Mouse (Mus musculus): Measurements from ENCODE around the gene Mindy4. TPM values are rescaled to one million over a fixed set of nuclear protein-coding genes. Genes with fewer than 3 reads are reported as not detected.

The Mindy4 gene
- polyA plus RNA-seq, 1 experiment from 2014 or later: 16.2 TPM

DNA sequence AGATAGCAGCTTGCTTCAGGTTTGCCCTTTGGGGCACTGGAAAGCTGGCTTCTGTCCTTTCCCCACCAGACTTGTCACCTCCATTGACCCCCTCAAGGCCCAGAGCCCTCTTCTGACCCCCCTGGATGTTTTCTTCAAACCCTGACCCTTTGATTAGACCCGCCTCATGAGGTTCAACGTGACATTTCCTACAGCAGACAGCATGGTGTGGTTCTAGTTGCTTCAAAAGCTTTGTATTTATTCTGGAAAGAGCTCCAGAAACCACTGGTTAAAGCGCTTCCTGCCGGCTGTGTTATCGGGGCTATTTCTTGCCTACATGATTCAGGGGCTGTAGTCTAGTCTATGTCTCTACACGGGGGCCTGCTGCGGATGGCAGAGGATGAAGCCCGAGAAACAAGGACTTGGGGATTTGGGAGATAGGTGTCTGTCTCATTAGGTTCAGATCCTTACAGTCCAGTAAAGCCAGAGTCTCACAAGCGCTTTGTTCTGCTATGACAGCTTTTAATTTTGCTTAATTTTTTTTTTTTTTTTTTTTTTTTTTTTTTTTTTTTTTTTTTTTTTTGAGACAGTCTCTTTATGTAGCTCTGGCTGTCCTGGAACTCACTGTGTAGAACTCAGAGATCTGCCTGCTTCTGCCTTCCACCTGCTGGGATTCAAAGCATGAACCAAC is 37.5 kb downstream of the Mindy4 start:
- no peaks in the 10 kb centered on the region for H3K27me3 ChIP-seq (replicated peaks; ENCODE audit: control insufficient read depth, insufficient read depth, low read length)
- ATAC-seq (ENCODE audit: low read depth) (no peak), DNase-seq (ENCODE audit: low spot score) (no peak)
- H3K36me3 ChIP-seq (ENCODE audit: control insufficient read depth, insufficient read depth, low read length): 0 out of 2 replicates have a peak, but pooled peaks cover 3% of the 10 kb centered on the region
- 78% methylated on average over 9 of the region's 9 CpGs for WGBS
- H3K9ac ChIP-seq (ENCODE audit: low read depth, low read length): no peak overlapping the region
- H3K9me3 ChIP-seq (ENCODE audit: control insufficient read depth, low read length): no peaks in the 10 kb centered on the region
- no peaks in the 10 kb centered on the region for H3K4me1 ChIP-seq (ENCODE audit: control insufficient read depth, insufficient read depth, low read length)
- no peak overlapping the region for H3K27ac ChIP-seq (replicated peaks; ENCODE audit: low read depth, low read length)
- no peak overlapping the region for H3K4me3 ChIP-seq (ENCODE audit: low read depth, low read length)
- no peak overlapping the region for H3K4me2 ChIP-seq (ENCODE audit: low read depth, low read length)

DNA sequence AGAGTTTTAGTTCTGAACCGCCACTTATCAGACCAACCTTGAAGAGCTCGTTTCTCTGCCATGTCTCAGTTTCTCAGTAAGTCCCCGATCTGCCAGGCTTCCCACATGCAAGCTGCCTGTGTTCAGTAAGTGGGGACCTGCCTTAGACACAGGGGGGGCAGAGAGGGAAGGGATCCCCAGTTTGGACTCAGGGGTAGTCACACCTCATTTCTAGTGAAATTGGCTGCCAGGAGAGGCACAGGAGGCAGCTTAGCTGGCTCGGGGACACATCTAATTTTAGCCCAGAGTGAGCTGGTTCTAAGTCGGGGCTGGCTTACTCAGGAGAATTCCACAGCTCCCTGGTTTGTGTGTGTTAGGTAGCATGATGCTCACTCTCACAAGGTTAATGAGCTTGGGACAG is 38.3 kb downstream of the Mindy4 start:
- no peak for DNase-seq (ENCODE audit: low spot score)
- Histone ChIP-seq H3K4me1 (ENCODE audit: control insufficient read depth, insufficient read depth, low read length) (no peaks in the 10 kb centered on the region), H3K9me3 (ENCODE audit: control insufficient read depth, low read length) (no peaks in the 10 kb centered on the region), H3K27ac (replicated peaks; ENCODE audit: low read depth, low read length) (no peak overlapping the region), H3K27me3 (replicated peaks; ENCODE audit: control insufficient read depth, insufficient read depth, low read length) (no peaks in the 10 kb centered on the region), H3K4me3 (ENCODE audit: low read depth, low read length) (no peak overlapping the region), H3K36me3 (ENCODE audit: control insufficient read depth, insufficient read depth, low read length) (0 out of 2 replicates have a peak, but pooled peaks cover 4% of the 10 kb centered on the region), H3K9ac (ENCODE audit: low read depth, low read length) (no peak overlapping the region), H3K4me2 (ENCODE audit: low read depth, low read length) (no peak overlapping the region)
- 56% methylated on average over 5 of the region's 5 CpGs for WGBS
- ATAC-seq (ENCODE audit: low read depth): no peak

DNA sequence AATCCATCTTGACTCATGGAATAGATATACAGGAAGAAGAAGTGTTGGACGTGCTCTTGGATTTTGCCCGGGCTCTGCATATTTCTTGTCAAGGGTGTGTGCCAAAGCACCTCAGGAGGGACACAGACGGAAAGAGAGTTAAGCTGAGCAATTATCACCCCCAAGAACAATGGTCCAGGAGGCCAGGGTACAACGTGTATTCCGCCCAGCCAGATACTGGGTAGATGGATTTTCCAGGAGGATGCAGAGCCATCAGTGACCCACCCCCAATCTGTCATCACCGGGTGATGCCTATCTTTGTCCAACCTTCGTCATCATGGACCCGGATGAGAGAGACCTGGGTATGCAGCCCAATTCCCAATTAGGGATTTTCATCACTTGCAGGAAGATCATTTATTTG is 42.5 kb downstream of the Mindy4 start:
- Histone ChIP-seq H3K4me1 (ENCODE audit: control insufficient read depth, insufficient read depth, low read length) (peaks cover 4% of the 10 kb centered on the region; the same call in 1 of the 2 replicates), H3K4me2 (ENCODE audit: low read depth, low read length) (no peak overlapping the region), H3K9ac (ENCODE audit: low read depth, low read length) (no peak overlapping the region), H3K27me3 (replicated peaks; ENCODE audit: control insufficient read depth, insufficient read depth, low read length) (no peaks in the 10 kb centered on the region), H3K9me3 (ENCODE audit: control insufficient read depth, low read length) (no peaks in the 10 kb centered on the region), H3K36me3 (ENCODE audit: control insufficient read depth, insufficient read depth, low read length) (0 out of 2 replicates have a peak, but pooled peaks cover 8% of the 10 kb centered on the region), H3K4me3 (ENCODE audit: low read depth, low read length) (no peak overlapping the region), H3K27ac (replicated peaks; ENCODE audit: low read depth, low read length) (no peak overlapping the region)
- no peak for ATAC-seq (ENCODE audit: low read depth)
- DNase-seq (ENCODE audit: low spot score): no peak
- 87% methylated on average over 8 of the region's 8 CpGs for WGBS

DNA sequence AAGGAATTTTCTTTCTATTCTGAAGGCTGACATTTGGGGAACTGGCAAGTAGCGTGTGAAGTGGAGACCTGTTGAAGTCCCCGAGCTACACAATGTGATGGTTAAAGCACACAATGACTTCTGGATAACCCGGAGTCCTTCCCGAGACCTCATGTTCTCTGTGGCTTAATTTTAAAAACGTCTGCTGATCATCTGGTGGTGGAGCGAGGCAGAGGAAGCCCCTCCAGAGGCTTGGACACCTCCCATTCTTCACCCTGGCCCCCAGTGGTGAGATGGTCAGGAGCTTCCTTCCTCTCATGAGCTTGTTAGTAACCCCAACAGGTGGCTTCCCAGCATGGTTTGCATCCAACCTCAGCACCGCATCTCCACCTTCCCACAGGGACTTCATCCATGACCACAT is 43.3 kb downstream of the Mindy4 start:
- Histone ChIP-seq H3K4me2 (ENCODE audit: low read depth, low read length) (no peak overlapping the region), H3K4me1 (ENCODE audit: control insufficient read depth, insufficient read depth, low read length) (peaks cover 4% of the 10 kb centered on the region; the same call in 1 of the 2 replicates), H3K4me3 (ENCODE audit: low read depth, low read length) (no peak overlapping the region), H3K27me3 (replicated peaks; ENCODE audit: control insufficient read depth, insufficient read depth, low read length) (no peaks in the 10 kb centered on the region), H3K9ac (ENCODE audit: low read depth, low read length) (no peak overlapping the region), H3K36me3 (ENCODE audit: control insufficient read depth, insufficient read depth, low read length) (0 out of 2 replicates have a peak, but pooled peaks cover 8% of the 10 kb centered on the region), H3K9me3 (ENCODE audit: control insufficient read depth, low read length) (no peaks in the 10 kb centered on the region), H3K27ac (replicated peaks; ENCODE audit: low read depth, low read length) (no peak overlapping the region)
- no peak for DNase-seq (ENCODE audit: low spot score)
- WGBS: 85% methylated on average over 7 of the region's 7 CpGs
- no peak for ATAC-seq (ENCODE audit: low read depth)

DNA sequence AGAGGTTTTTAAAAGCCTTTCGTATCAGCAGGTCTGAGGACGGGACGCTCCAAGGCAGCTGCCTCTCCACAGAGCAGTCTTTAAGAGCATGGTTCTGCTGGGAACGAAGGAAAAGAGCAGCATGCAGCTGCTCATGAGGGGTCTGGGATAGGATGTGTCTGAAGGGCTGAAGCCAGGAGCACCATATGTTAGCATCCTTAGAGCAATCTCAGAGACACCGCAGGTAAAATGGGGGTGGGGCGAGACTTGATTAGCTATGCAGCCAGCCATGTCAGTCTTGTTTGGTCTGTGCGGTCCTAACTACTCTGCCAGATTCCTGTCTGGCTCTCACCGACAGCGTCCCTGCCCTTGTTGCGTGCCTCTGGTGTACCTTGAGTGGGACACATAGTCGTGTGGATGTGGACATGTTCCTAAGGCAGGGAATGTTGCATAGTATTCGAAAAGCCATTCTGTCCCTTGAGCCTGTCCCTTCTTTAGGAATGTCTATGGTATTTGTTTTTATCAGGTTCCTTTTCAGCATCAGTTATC is 43.8 kb downstream of the Mindy4 start:
- WGBS: 86% methylated on average over 12 of the region's 12 CpGs

DNA sequence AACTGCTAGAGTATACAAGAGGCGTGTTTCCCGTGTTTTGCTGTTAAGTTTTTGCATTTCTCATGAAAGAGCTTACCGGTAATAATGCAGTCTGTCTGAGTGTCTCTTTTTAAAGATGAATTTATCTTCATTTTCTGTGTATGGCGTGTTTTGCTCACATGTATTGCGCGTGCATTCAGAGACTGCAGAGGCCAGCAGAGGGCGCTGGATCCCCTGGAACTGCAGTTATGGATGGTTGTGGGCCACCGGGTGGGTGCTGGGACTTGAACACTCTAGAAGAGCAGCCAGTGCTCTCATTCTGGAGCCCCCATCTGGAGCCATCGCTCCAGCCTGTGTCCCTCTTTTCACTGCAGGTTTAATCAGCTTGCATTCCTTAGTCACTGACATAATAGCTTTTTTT is 46.1 kb downstream of the Mindy4 start:
- no peak overlapping the region for H3K27ac ChIP-seq (replicated peaks; ENCODE audit: low read depth, low read length)
- no peaks in the 10 kb centered on the region for H3K9me3 ChIP-seq (ENCODE audit: control insufficient read depth, low read length)
- no peak overlapping the region for H3K4me3 ChIP-seq (ENCODE audit: low read depth, low read length)
- no peak overlapping the region for H3K4me2 ChIP-seq (ENCODE audit: low read depth, low read length)
- ATAC-seq (ENCODE audit: low read depth): no peak
- H3K9ac ChIP-seq (ENCODE audit: low read depth, low read length): no peak overlapping the region
- H3K4me1 ChIP-seq (ENCODE audit: control insufficient read depth, insufficient read depth, low read length): peaks cover 4% of the 10 kb centered on the region; the same call in 1 of the 2 replicates
- WGBS: 88% methylated on average over 9 of the region's 9 CpGs
- H3K36me3 ChIP-seq (ENCODE audit: control insufficient read depth, insufficient read depth, low read length): 0 out of 2 replicates have a peak, but pooled peaks cover 8% of the 10 kb centered on the region
- no peak for DNase-seq (ENCODE audit: low spot score)
- H3K27me3 ChIP-seq (replicated peaks; ENCODE audit: control insufficient read depth, insufficient read depth, low read length): no peaks in the 10 kb centered on the region

More for the DNA sequence above, 43.8 kb downstream of the Mindy4 start:
- no peaks in the 10 kb centered on the region for H3K27me3 ChIP-seq (replicated peaks; ENCODE audit: control insufficient read depth, insufficient read depth, low read length)
- 0 out of 2 replicates have a peak, but pooled peaks cover 8% of the 10 kb centered on the region for H3K36me3 ChIP-seq (ENCODE audit: control insufficient read depth, insufficient read depth, low read length)
- H3K4me3 ChIP-seq (ENCODE audit: low read depth, low read length): no peak overlapping the region
- no peak overlapping the region for H3K4me2 ChIP-seq (ENCODE audit: low read depth, low read length)
- no peak overlapping the region for H3K9ac ChIP-seq (ENCODE audit: low read depth, low read length)
- H3K9me3 ChIP-seq (ENCODE audit: control insufficient read depth, low read length): no peaks in the 10 kb centered on the region
- DNase-seq (ENCODE audit: low spot score) (no peak), ATAC-seq (ENCODE audit: low read depth) (no peak)
- no peak overlapping the region for H3K27ac ChIP-seq (replicated peaks; ENCODE audit: low read depth, low read length)
- peaks cover 4% of the 10 kb centered on the region; the same call in 1 of the 2 replicates for H3K4me1 ChIP-seq (ENCODE audit: control insufficient read depth, insufficient read depth, low read length)

DNA sequence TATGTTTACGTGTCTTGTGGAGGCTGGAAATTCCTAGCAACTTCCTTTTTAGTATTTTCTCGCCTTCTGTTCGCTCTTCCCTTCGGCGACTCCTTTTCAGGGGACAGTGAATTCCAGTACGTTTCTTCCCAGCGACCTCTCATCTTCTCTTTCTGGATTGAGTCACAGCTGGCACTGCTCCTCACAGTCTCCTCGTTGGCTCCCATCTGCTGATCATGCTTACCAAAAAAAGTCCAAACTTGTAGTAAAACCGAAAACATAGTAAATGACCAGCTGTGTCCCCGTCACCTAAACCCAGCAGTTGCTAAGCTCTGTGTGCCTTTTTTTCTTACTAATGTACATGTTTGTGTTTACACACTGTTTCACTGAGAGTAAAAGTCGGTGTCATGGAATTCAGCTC is 47.6 kb downstream of the Mindy4 start:
- 0 out of 2 replicates have a peak, but pooled peaks cover 4% of the 10 kb centered on the region for H3K36me3 ChIP-seq (ENCODE audit: control insufficient read depth, insufficient read depth, low read length)
- no peak overlapping the region for H3K4me2 ChIP-seq (ENCODE audit: low read depth, low read length)
- no peaks in the 10 kb centered on the region for H3K27me3 ChIP-seq (replicated peaks; ENCODE audit: control insufficient read depth, insufficient read depth, low read length)
- no peaks in the 10 kb centered on the region for H3K9me3 ChIP-seq (ENCODE audit: control insufficient read depth, low read length)
- DNase-seq (ENCODE audit: low spot score): no peak
- peaks cover 4% of the 10 kb centered on the region; the same call in 1 of the 2 replicates for H3K4me1 ChIP-seq (ENCODE audit: control insufficient read depth, insufficient read depth, low read length)
- no peak overlapping the region; the same call in 1 of the 2 replicates for H3K27ac ChIP-seq (replicated peaks; ENCODE audit: low read depth, low read length)
- ATAC-seq (ENCODE audit: low read depth): no peak
- no peak overlapping the region for H3K9ac ChIP-seq (ENCODE audit: low read depth, low read length)
- WGBS: 68% methylated on average over 11 of the region's 11 CpGs
- H3K4me3 ChIP-seq (ENCODE audit: low read depth, low read length): no peak overlapping the region

DNA sequence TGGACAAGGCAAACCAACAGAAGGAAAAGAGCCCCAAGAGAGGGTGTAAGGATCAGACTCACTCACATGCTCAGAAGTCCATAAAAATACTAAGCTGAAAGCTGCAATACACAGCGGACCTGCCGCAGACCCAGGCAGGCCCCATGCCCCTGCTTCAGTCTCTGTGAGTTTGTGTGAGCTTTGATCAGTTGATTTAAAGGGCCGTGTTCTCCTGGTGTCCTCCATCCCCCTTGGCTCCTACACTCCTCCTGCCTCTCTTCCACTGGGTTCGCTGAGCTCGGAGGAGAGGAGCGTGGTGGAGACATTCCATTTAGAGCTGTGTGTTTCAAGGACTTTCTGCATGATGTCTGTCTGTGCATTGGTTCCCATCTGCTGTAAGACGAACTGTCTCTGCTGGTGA is 48.4 kb downstream of the Mindy4 start:
- Histone ChIP-seq H3K27me3 (replicated peaks; ENCODE audit: control insufficient read depth, insufficient read depth, low read length) (no peaks in the 10 kb centered on the region), H3K4me1 (ENCODE audit: control insufficient read depth, insufficient read depth, low read length) (peaks cover 4% of the 10 kb centered on the region; the same call in 1 of the 2 replicates), H3K4me2 (ENCODE audit: low read depth, low read length) (no peak overlapping the region), H3K27ac (replicated peaks; ENCODE audit: low read depth, low read length) (no peak overlapping the region), H3K9me3 (ENCODE audit: control insufficient read depth, low read length) (no peaks in the 10 kb centered on the region), H3K4me3 (ENCODE audit: low read depth, low read length) (no peak overlapping the region), H3K36me3 (ENCODE audit: control insufficient read depth, insufficient read depth, low read length) (0 out of 2 replicates have a peak, but pooled peaks cover 3% of the 10 kb centered on the region), H3K9ac (ENCODE audit: low read depth, low read length) (no peak overlapping the region)
- 61% methylated on average over 7 of the region's 7 CpGs for WGBS
- DNase-seq (ENCODE audit: low spot score): no peak
- ATAC-seq (ENCODE audit: low read depth): no peak

Data from embryonic facial prominence, embryonic 14.5 days (tissue).